Mouse (Mus musculus): ENCODE measurements at regions not wholly inside any gene's neighbourhood (a gene's known extent, or its start where the extent isn't known, plus 50 kb on each side); places are given as distances from the start of the nearest gene placed in this dataset.

DNA sequence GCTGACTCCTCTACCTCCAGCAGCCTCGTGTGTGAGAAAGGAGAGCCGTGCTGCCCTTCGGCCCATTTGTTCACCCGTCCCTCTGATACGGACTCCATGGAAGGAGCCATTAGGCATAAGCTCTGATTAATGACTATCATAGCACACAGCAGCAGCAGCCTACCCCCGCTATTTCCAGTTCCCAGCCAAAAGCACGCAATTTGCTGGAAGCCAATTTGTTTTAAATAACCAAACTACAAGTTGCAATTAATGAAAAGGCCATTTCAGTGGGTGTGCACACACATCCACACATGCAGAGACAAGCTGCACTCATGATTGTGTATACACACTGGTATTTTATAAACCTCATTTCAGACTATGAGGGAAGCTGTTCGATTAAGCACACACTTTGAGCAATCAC, 387.8 kb upstream of the Cdh4 start:
- Histone ChIP-seq H3K4me3 (ENCODE audit: low read depth, low read length) (no peak overlapping the region), H3K27me3 (ENCODE audit: insufficient read depth, low read length) (no peaks in the 10 kb centered on the region), H3K9me3 (replicated peaks) (peaks cover 68% of the 10 kb centered on the region), H3K36me3 (replicated peaks) (no peaks in the 10 kb centered on the region), H3K4me1 (ENCODE audit: insufficient read depth, low read depth, low read length) (no peaks in the 10 kb centered on the region)
- ATAC-seq (ENCODE audit: extremely low read depth, insufficient number of reproducible peaks, low FRiP score, poor library complexity, severe bottlenecking) (no peak), DNase-seq (ENCODE audit: low spot score) (no peak)
- TF ChIP-seq POLR2AphosphoS5 (IDR thresholded peaks at IDR 0.05; ENCODE audit: insufficient replicate concordance, low read depth, low read length) (no peak), GATA1 (IDR thresholded peaks at IDR 0.05; ENCODE audit: borderline replicate concordance, low read length) (no peak), TAL1 (conservative IDR thresholded peaks at IDR 0.05; ENCODE audit: low read depth, low read length) (no peak), CTCF (IDR thresholded peaks at IDR 0.05; ENCODE audit: low read depth, low read length) (no peak), GATA2 (IDR thresholded peaks at IDR 0.05; ENCODE audit: borderline replicate concordance, low read depth, low read length) (no peak)

DNA sequence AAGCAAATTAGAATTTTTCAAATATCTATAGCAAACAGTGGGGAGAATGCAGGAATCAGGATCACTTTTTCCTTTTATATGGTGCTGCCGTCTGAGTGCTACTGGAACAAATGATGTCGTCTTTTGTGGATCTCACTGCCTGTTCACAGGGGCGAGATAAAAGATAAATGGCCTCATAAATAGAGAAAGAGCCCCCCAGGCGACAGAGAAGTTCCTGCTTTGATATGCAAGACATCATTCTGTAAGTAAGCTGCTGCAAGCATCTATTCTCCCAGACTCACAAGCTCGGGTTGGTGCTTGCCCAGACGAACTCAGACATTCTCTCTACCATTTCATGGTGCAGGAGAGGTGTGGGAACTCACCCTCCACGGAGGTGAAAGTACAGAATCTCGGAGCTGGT, 377.6 kb upstream of the Cdh4 start:
- H3K4me1 ChIP-seq (ENCODE audit: insufficient read depth, low read depth, low read length) = no peaks in the 10 kb centered on the region
- ATAC-seq (ENCODE audit: extremely low read depth, insufficient number of reproducible peaks, low FRiP score, poor library complexity, severe bottlenecking) (no peak), DNase-seq (ENCODE audit: low spot score) (no peak)
- no peak overlapping the region for H3K4me3 ChIP-seq (ENCODE audit: low read depth, low read length)
- no peaks in the 10 kb centered on the region for H3K36me3 ChIP-seq (replicated peaks)
- peaks cover 64% of the 10 kb centered on the region for H3K9me3 ChIP-seq (replicated peaks)
- TF ChIP-seq CTCF (IDR thresholded peaks at IDR 0.05; ENCODE audit: low read depth, low read length) (no peak), GATA2 (IDR thresholded peaks at IDR 0.05; ENCODE audit: borderline replicate concordance, low read depth, low read length) (no peak), TAL1 (conservative IDR thresholded peaks at IDR 0.05; ENCODE audit: low read depth, low read length) (no peak), GATA1 (IDR thresholded peaks at IDR 0.05; ENCODE audit: borderline replicate concordance, low read length) (no peak), POLR2AphosphoS5 (IDR thresholded peaks at IDR 0.05; ENCODE audit: insufficient replicate concordance, low read depth, low read length) (no peak)
- no peaks in the 10 kb centered on the region for H3K27me3 ChIP-seq (ENCODE audit: insufficient read depth, low read length)

GRCm38 (mm10) chr2:179069520-179069919, 372.7 kb upstream of the Cdh4 start:
- Histone ChIP-seq H3K9me3 (replicated peaks) (peaks cover 76% of the 10 kb centered on the region), H3K4me1 (ENCODE audit: insufficient read depth, low read depth, low read length) (no peaks in the 10 kb centered on the region), H3K4me3 (ENCODE audit: low read depth, low read length) (no peak overlapping the region), H3K36me3 (replicated peaks) (no peaks in the 10 kb centered on the region), H3K27me3 (ENCODE audit: insufficient read depth, low read length) (no peaks in the 10 kb centered on the region)
- no peak for TF ChIP-seq TAL1 (conservative IDR thresholded peaks at IDR 0.05; ENCODE audit: low read depth, low read length)
- TF ChIP-seq GATA2 (IDR thresholded peaks at IDR 0.05; ENCODE audit: borderline replicate concordance, low read depth, low read length) = no peak
- DNase-seq (ENCODE audit: low spot score) (no peak), ATAC-seq (ENCODE audit: extremely low read depth, insufficient number of reproducible peaks, low FRiP score, poor library complexity, severe bottlenecking) (no peak)

DNA sequence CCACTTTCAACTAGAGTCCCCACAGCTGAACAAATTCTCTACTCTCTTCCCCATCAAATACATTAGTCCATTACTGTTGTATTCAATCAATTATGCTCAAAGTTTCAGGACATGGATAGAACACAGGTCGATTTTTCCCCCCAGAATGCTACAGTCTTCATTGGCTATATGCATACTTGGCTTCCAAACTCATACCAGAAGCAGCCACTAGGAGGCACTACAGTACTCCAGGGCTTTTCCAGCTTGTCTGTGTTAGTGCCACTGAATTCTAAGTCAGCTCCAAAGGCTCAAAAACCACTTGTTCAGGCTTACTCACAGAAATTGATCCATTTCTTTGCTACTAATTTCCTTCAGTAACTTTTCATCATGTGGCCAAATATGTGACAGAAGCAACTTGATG, 371.9 kb upstream of the Cdh4 start:
- ATAC-seq (ENCODE audit: extremely low read depth, insufficient number of reproducible peaks, low FRiP score, poor library complexity, severe bottlenecking) (no peak), DNase-seq (ENCODE audit: low spot score) (no peak)
- TF ChIP-seq CTCF (IDR thresholded peaks at IDR 0.05; ENCODE audit: low read depth, low read length) (no peak), GATA1 (IDR thresholded peaks at IDR 0.05; ENCODE audit: borderline replicate concordance, low read length) (no peak), TAL1 (conservative IDR thresholded peaks at IDR 0.05; ENCODE audit: low read depth, low read length) (no peak), GATA2 (IDR thresholded peaks at IDR 0.05; ENCODE audit: borderline replicate concordance, low read depth, low read length) (no peak), POLR2AphosphoS5 (IDR thresholded peaks at IDR 0.05; ENCODE audit: insufficient replicate concordance, low read depth, low read length) (no peak)
- no peaks in the 10 kb centered on the region for H3K36me3 ChIP-seq (replicated peaks)
- H3K27me3 ChIP-seq (ENCODE audit: insufficient read depth, low read length) = no peaks in the 10 kb centered on the region
- peaks cover 75% of the 10 kb centered on the region for H3K9me3 ChIP-seq (replicated peaks)
- H3K4me3 ChIP-seq (ENCODE audit: low read depth, low read length) = no peak overlapping the region
- H3K4me1 ChIP-seq (ENCODE audit: insufficient read depth, low read depth, low read length) = no peaks in the 10 kb centered on the region

DNA sequence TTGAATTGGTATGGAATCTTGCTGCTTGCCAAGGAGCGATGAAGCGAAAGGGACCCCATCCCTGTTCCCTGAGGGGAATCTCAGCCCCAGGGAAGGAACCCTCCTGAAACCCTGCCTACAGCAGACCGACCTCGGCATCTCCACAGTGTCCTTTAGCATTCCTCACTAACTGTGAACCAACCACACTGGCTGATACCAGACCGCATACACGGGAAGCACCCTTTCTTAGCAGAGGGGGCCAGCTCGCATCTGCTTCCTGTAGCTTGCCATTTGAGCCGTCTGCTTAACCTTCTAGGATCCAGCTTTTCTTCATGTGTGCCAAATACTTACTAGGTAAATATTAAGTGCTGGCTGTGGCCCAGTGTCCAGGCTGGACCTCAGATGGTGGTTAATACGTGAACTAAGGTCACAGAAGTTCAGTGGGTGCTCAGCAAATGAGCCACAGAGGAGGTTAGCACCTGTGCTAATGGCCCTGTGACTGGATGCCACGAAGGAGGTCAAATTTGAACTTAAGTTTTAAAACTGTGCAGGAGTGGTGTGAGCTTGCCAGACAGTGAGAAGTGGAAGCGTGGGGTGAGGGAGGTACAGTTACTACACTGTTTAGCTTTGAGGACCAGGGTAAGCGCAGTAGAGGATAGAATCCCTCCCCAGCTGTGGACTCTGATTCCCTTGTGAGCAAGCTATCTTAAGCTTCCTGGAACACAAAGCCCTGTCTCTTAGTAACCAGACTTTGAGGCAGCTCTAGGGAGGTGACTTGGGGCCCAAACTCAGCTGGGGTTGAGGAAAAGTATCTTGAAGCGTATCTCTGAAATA, 361.6 kb upstream of the Cdh4 start:
- Histone ChIP-seq H3K4me3 (ENCODE audit: low read depth, low read length) (no peak overlapping the region), H3K4me1 (ENCODE audit: insufficient read depth, low read depth, low read length) (no peaks in the 10 kb centered on the region), H3K36me3 (replicated peaks) (no peaks in the 10 kb centered on the region), H3K27me3 (ENCODE audit: insufficient read depth, low read length) (no peaks in the 10 kb centered on the region), H3K9me3 (replicated peaks) (peaks cover 85% of the 10 kb centered on the region)
- no peak for TF ChIP-seq POLR2AphosphoS5 (IDR thresholded peaks at IDR 0.05; ENCODE audit: insufficient replicate concordance, low read depth, low read length)
- no peak for TF ChIP-seq CTCF (IDR thresholded peaks at IDR 0.05; ENCODE audit: low read depth, low read length)
- no peak for TF ChIP-seq TAL1 (conservative IDR thresholded peaks at IDR 0.05; ENCODE audit: low read depth, low read length)
- TF ChIP-seq GATA2 (IDR thresholded peaks at IDR 0.05; ENCODE audit: borderline replicate concordance, low read depth, low read length) = no peak
- TF ChIP-seq GATA1 (IDR thresholded peaks at IDR 0.05; ENCODE audit: borderline replicate concordance, low read length) = no peak
- no peak for DNase-seq (ENCODE audit: low spot score)
- no peak for ATAC-seq (ENCODE audit: extremely low read depth, insufficient number of reproducible peaks, low FRiP score, poor library complexity, severe bottlenecking)

DNA sequence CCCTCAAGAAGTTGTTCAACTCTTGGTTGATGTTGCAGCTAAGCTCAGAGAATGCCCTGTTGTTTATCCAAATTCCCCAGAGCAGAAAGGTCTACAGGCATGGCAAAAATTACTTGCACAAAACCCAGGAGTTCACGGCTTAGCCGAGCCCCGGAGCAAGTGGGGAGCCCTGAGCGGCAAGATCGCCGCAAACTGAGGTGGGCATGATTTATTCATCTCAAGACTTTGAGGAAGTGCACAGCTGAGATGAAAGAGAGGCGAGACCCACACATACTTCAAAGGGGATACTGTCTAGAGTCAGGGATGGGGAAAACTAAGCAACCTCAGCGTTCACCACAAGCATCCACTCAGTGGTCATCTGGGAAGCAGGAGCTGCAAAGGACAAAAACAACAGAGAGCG, 355.3 kb upstream of the Cdh4 start:
- Histone ChIP-seq H3K9me3 (replicated peaks) (peaks cover 81% of the 10 kb centered on the region), H3K4me3 (ENCODE audit: low read depth, low read length) (no peak overlapping the region), H3K36me3 (replicated peaks) (no peaks in the 10 kb centered on the region), H3K4me1 (ENCODE audit: insufficient read depth, low read depth, low read length) (no peaks in the 10 kb centered on the region), H3K27me3 (ENCODE audit: insufficient read depth, low read length) (no peaks in the 10 kb centered on the region)
- DNase-seq (ENCODE audit: low spot score) (no peak), ATAC-seq (ENCODE audit: extremely low read depth, insufficient number of reproducible peaks, low FRiP score, poor library complexity, severe bottlenecking) (no peak)
- no peak for TF ChIP-seq GATA2 (IDR thresholded peaks at IDR 0.05; ENCODE audit: borderline replicate concordance, low read depth, low read length)
- no peak for TF ChIP-seq GATA1 (IDR thresholded peaks at IDR 0.05; ENCODE audit: borderline replicate concordance, low read length)
- no peak for TF ChIP-seq TAL1 (conservative IDR thresholded peaks at IDR 0.05; ENCODE audit: low read depth, low read length)
- TF ChIP-seq CTCF (IDR thresholded peaks at IDR 0.05; ENCODE audit: low read depth, low read length) = no peak
- TF ChIP-seq POLR2AphosphoS5 (IDR thresholded peaks at IDR 0.05; ENCODE audit: insufficient replicate concordance, low read depth, low read length) = no peak
